Mouse (Mus musculus) monocyte, adult 2 months (primary cell): Measurements from ENCODE around the gene Mettl7a3.
"Not testable (repeated sequence)": the region's sequence is repeated elsewhere in the genome, so short reads cannot be mapped to it uniquely, and the experiment has no call there.

Experiments
- DNase-seq, 2 experiments: peaks; one replicate each; pipeline ENCODE4 v3.0.0; 2022; ENCODE audit warnings: low spot score in 2 of 2, low read depth in 1 of 2

The Mettl7a3 gene

DNA sequence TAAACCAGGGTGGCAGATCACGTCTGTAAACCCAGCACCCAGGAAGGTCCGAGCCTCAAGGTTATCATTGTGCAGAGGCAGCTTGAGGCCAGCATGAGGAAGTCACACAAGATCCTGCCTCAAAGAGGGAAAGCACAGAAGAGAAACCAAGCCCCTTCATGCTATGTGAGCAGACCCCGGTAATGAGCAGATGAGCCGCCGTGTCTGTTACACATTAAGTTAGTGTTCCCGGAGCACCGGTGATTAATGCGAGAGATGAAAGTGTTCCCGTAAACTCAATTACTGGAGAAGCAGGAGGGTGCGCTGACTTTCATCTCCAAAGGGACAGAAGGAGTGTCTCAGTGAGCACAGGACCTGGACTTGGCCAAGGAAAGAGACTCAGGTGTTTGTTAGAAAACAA is 5.4 kb upstream of the Mettl7a3 start:
- not testable (repeated sequence) for DNase-seq

DNA sequence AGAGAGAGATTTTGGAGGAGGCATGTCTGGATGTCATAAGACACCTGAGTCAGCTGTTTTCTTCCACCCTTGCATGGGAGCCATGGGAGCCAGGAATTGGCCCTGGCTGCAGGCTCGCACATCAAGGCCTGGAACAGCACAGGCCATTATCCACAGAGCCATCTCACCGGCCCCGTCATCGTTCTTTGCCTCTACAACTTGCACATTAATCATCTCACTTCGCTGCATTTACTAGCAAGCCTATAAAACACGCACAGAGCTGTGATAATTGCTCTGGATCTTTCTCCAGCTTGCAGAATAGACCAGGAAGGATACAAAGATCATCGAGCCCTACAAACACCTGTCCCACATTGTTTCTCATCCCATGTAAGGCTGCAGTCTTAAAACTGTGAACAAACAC is 4.0 kb upstream of the Mettl7a3 start:
- DNase-seq, result no peak

- DNase-seq, result not testable (repeated sequence)
Observed at GRCm38 (mm10) chr15:100332077-100332961, 2.4 kb upstream of the Mettl7a3 start.

DNA sequence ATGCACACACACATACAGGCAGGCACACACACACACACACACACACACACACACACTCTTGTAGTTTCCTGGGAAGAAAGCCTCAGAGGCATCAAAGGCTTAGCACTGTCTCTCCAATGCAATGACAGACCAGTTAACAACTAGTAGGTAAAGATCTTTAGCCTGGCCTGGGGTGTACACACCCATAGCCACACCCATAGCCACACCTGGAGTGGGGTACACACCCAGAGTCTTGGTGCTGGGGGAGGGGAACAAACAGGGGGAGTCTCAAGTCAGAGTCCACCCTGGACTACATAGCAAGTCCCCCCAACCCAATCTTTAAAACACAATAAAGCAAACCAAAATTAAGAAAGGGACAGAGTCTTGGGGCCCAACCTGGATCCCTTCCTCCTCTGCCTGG is 2.6 kb downstream of the Mettl7a3 start:
- DNase-seq, result not testable (repeated sequence)

DNA sequence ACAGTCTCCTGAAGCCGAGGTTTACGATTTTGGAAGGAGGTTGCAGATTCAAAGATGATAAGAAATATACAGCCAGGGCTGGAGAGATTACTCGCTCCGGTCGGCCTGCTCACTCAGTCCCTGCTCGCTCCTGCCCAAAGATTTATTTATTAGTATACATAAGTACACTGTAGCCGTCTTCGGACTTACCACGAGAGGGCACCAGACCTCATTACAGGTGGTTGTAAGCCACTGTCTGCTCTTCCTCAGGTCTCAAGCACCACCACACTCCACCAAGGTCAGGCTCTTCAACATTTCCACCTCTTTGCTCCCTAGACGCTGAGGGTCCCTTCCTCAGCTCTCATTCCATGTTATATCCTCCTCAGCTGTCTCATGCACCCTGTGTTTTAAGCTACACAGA is 3.1 kb downstream of the Mettl7a3 start:
- DNase-seq, result not testable (repeated sequence)

DNA sequence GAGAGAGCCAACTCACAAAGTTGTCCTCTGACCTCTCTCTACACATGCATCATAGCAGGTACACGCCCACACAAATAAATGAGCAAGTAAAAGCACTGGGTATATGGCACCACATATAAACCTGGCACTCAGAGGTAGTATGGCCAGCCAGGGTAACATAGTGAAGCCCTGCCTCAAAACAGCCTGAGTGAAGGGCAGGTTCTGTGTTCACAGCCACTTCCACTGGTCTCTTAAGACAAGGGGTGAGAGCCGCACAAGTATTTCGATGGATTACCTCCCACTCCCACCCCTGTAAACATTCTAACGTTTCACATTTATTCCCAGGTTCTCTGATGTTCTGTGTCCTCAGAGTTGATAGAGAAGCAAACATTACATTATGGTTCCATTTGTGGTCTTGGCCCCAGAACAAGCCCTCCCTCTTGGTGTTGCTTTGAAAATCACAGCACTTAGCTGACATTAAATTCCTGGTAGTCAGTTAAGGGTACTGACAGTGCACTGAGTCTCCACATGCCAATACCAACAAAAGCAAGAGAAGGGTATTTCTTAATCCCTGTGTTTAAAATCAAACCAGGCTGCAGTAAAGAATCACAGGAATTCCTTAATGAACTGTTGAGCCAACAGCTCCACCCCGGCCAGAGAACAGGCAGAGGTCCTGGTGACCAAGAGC is 6.7 kb downstream of the Mettl7a3 start:
- DNase-seq, result not testable (repeated sequence)

GRCm38 (mm10) chr15:100345484-100345883 is 10.8 kb downstream of the Mettl7a3 start:
- no peak for DNase-seq

DNA sequence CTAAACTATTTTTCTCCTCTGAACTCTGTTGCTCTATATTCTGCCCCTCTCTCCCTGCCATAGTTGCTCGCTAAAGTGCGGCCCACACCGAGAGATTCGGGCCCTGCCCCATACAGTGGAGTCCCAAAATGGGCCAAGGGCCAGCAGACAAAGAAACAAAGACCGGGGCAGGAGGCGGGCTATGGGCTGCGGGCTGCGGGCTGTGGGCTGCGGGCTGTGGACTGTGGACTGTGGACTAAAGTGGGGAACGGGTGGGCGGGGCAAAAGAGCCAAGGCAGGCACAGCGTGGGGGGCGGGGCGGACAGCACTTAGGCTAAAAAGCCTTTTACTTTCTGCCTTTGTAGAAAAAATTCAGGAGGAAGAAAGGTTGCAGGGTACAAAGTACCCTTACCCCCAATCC is 12.0 kb downstream of the Mettl7a3 start:
- DNase-seq, result no peak

DNA sequence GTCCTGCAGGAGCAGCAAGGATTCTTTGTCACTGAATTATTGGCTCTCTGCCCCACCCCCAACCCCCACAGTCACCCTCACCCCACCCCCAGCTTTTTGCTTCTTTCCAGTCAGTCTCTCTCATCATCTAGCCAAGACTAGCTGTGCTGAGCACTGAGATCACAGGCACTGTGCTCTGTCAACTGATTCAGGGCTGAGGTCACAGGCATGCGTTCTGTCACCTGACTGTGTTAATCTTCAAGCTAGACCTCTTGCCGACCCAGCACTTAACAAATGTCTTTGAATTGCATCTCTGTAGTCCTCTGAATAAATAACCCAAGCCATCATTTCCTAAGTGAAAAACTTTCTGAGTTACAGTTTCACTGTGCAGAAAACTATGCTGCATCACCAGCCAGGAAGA is 14.8 kb downstream of the Mettl7a3 start:
- DNase-seq, result no peak

- no peak for DNase-seq
Observed at GRCm38 (mm10) chr15:100351501-100352060, 16.9 kb downstream of the Mettl7a3 start.

GRCm38 (mm10) chr15:100352711-100353250 is 18.1 kb downstream of the Mettl7a3 start, which contains the start of the genes Methig1 and Mettl7a2:
Methig1 (plus strand) TSS chr15:100353149.
Mettl7a2 (plus strand) TSS chr15:100353200.
- no peak for DNase-seq

GRCm38 (mm10) chr15:100353399-100353798 is 18.7 kb downstream of the Mettl7a3 start:
- not testable (repeated sequence) for DNase-seq

GRCm38 (mm10) chr15:100355876-100356275 is 21.1 kb downstream of the Mettl7a3 start:
- DNase-seq, result no peak

GRCm38 (mm10) chr15:100364242-100364641 is 29.5 kb downstream of the Mettl7a3 start, which contains the start of gene Higd1c:
Higd1c (plus strand) TSS chr15:100364542.
- DNase-seq, result no peak

GRCm38 (mm10) chr15:100365967-100366366 is 31.2 kb downstream of the Mettl7a3 start:
- not testable (repeated sequence) for DNase-seq

DNA sequence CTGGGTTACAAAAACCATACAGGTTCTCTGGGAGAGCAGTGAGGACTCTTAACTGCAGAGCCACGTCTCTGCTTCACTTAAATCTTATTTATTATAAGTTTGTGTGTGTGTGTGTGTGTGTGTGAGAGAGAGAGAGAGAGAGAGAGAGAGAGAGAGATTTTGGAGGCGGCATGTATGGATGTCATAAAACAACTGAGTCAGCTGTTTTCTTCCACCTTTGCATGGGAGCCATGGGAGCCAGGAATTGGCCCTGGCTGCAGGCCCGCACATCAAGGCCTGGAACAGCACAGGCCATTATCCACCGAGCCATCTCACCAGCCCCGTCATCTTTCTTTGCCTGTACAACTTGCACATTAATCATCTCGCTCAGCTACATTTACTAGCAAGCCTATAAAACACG is 32.4 kb downstream of the Mettl7a3 start:
- DNase-seq, result no peak

DNA sequence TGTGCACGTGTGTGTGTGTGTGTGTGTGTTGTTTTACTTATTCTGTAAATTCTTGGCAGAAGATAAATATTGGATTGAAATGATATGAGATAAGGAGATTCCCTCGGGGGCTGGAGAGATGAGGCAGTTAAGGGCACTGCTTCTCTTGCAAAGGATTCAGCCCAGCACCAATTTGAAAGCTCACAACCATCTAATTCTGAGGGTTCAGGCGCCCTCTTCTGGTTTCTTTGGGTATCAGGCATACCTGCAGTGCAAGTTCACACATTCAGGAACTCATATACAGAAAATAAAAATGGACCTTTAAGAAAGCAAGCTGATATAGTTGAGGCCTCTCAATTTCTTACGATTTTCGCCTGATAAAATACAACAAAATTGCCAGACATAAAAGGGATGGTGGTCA is 40.3 kb downstream of the Mettl7a3 start:
- no peak for DNase-seq

DNA sequence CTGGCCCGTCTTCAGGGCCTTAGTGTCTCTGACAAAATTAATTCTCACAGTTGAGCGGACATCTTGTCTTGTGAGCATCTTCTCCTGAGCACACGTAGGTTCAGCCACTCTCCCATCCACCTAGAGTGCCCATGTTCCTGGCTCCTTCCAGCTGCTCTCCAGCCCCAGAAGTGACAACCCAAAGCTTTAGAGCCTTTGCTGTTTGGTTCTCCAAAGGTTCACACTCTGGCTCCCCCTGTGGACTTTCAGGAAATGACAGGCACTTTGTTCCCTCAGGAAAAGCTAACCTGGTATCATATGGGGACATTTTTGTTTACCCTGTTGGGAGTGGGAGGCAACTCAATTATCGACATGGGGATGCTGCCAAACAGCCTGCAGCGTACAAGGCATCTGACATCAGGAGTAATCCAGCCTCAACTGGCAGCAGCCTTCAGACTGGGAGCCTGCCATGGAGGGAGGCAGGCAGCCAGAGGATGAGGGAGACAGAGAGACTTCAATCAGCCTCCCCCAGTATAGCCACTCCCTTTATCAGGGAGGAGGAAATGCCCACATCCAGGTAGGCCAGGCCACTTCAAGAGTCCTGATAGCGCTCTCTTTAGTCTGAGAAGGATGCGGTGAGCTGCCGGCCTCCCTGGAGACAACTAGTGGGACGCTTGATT is 43.2 kb downstream of the Mettl7a3 start:
- DNase-seq, result not testable (repeated sequence)

DNA sequence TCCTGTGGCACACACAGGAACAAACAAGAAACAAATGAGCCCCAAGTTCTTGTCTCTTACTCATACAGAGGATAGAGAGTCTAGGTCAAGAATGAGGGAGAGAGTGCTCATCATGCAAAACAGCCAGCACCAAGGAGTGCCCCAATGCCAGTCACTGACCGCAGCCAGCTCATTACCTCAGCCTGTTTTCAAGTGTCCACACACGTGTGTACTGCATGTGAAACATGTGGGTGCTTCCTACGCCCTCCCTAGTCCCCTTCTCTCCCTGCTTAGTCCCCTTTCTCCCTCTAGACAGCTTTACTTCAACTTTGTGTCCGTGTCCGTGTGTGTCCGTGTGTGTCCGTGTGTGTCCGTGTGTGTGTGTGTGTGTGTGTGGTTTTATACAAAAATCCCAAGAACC is 44.9 kb downstream of the Mettl7a3 start:
- DNase-seq, result no peak

DNA sequence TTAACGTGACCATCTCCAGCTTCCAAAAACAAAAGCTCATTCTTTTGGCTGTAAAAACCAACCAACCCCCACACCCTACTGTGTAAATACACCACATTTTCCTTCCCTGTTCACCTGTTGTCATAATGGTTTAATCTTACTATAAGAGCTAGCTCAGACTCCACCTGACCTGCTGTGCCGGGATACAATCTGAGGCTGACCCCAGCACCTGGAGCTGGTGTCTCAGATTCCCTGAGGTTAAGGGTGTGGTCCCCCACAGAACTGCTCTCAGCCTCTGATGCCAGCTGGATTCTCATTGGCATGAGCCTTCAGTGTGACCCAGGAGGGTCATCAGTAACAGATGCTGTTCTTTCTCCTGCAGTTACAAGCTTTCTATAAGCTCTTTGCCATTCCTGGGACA is 45.4 kb downstream of the Mettl7a3 start:
- DNase-seq, result no peak

- DNase-seq, result no peak
Observed at GRCm38 (mm10) chr15:100385705-100386104, 51.0 kb downstream of the Mettl7a3 start.
